Mouse (Mus musculus) 3134 (cell line): ENCODE results near the gene Kcnq1.
A peak's percentile ranks its signal among the peaks of the same experiment; 100 is the strongest.

Experiments used
- DNase-seq: peaks from one replicate; pipeline ENCODE4 v3.0.0-alpha.2; 2011; ENCODE audit warnings: low spot score; ENCODE audit not compliant: insufficient read length; ENCODE audit errors: extremely low read depth

The Kcnq1 gene

DNA sequence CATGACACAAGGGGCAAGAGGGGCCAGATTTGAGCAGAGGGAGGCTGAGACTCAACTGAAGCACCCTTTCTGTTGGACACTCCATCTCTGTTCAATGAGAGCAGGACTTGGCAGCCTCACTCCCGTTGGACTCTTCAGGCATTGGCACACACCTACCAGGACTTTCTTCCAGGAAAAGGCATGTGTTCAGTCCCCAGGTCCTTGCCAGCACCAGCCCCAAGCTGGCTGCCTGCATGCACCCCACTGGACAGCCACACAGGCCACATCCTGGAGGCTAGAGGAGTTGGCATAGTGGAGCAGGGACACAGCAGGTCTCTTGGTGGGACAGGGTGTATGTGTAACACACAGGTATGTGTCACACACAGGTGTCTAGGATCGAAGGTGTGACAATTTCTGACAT, 341.0 kb downstream of the Kcnq1 start:
- DNase-seq, result no peak

DNA sequence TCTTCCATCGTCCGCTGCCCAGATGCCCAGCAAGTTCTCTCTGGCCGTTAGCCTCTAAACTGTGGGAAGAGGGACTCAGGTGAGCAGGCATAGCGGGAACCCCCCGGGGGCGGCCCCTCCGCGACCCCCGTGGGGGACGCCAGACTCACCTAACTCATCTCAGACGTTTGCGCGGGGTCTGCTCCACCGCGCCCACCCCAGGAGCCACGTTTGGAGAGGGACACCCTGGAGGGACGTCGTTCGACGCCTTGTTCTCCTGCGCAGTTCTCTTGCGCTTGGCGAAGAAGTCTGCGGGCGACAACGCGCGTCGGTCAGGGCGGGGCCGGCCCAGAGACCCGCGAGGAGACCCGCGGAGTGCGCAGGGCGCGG, 352.8 kb downstream of the Kcnq1 start:
- DNase-seq, result no peak

DNA sequence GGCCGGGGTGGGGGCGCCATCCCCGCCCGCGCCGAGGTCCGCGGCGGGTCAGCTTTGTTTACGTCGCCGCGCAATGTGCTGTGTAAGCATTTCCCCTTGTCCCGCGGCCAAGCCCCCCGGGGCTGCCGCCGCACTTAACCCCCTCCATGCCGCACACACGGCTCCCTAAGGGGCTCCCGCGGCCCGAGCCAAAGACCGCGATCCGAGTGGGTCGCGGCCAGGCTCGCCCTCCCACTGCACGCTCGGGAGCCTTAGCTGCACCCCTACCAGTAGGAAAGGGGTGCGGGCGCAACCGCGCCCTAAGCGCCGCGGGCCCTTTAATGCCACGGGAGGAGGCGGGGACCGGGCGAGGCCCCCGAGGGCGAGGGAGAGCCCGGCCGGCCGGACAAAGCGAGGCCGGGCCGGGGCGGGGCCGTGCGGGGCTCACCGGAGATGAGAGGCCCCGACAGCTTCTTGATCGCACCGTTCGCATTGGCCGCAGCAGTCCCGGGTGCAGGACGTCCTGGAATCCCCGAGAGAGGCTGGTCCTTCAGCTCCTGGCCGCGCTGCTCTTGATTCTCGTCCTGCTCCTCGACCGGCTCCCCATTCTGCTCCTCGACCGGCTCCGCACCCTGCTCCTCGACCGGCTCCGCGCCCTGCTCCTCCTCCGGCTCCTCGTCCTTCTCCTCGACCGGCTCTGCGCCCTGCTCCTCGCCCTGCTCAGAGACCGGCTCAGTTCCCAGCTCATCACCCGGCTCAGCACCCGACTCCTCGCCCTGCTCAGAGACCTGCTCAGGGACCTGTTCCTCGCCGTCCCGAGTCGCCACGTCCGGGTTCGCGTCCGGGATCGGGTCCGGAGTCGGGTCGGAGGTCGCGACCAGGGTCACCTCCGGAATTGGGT, 353.4 kb downstream of the Kcnq1 start:
- no peak for DNase-seq

DNA sequence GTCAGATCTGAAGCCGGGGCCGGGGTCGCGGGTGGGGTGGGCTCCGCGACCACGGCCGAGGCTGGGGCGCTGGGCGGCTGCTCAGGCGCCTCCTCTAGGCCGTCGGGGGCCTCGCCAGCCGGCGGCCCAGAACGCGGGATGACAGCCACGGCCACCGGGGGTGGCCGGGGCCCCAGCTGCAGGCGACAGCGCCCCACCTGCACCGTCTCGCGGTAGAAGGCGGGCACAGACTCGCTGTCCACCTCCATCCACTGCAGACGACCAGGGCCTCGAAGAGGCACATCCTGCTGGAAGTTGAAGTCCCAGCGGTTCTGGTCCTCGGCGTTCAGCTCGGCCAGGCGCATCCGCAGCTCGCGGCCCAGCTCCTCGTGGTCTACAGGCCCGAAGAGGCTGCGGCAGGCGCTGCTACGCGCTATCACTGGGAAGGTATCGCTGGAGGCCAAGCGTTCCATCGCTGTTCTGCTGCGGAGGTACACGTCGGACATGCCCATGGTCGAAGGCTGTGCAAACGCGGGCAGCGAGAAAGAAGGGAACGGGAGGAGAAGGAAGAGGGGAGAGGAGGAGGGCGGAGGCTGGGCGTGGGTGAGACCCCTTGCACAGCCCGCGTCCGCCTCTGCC, 354.2 kb downstream of the Kcnq1 start:
- DNase-seq, result no peak

- DNase-seq, result no peak
These were observed 354.7 kb downstream of the Kcnq1 start, which contains the start of gene Cdkn1c for GRCm38 (mm10) chr7:143460874-143461273. Gene Cdkn1c (minus strand): TSS chr7:143461050.

DNA sequence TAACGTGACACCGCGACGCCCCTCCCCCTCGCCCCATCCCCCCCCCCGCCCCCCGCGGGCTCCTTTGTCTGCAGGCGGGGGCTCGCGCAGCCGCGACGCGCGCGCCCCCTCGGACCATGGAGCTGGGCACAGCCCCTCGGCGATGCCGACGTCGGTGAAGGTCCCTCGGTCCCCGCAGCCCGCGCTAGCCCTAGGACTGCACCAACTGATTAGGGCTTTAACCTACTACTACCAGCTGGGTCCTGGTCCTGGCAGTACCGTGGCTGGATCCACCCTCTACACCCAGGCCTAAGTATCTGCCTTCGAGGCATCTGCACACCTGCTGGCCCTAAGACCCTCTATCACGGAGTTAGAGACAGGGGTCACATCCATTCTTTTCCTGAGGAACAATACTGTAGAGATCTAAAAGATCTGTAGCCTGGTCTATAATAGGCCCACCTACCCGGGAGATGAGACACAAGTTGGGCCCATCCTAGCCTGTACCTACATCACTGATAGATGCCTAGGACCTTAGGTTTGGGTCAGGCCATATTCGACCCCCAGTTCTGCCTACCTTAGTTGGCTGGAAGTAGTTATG, 355.2 kb downstream of the Kcnq1 start:
- no peak for DNase-seq

DNA sequence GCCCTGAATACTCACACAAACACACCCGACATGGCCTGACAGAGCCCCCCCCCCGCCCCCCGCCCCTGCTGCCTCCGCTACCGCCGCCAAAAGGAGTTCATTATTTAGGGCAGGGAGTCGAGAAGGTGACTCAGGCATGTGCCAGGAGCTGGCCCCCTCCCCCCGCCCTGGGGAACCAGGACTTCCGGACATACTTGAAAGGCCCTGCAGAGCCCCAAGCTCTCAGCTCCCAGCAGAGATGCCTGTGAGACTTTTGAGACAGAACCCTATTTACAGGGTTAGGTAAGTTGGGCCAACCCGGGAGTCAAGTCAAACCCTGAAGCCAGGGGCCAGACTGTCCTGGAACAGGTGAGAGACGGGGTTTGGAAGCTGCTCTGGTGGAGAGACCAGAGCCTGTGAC, 355.8 kb downstream of the Kcnq1 start:
- no peak for DNase-seq

GRCm38 (mm10) chr7:143462516-143462915, 356.4 kb downstream of the Kcnq1 start:
- DNase-seq, result no peak

GRCm38 (mm10) chr7:143463865-143464415, 357.8 kb downstream of the Kcnq1 start:
- peak; percentile 46 for DNase-seq

GRCm38 (mm10) chr7:143464811-143465560, 358.8 kb downstream of the Kcnq1 start:
- DNase-seq, result no peak

- peak; percentile 46 for DNase-seq
These were observed 360.0 kb downstream of the Kcnq1 start for GRCm38 (mm10) chr7:143466099-143466677.

DNA sequence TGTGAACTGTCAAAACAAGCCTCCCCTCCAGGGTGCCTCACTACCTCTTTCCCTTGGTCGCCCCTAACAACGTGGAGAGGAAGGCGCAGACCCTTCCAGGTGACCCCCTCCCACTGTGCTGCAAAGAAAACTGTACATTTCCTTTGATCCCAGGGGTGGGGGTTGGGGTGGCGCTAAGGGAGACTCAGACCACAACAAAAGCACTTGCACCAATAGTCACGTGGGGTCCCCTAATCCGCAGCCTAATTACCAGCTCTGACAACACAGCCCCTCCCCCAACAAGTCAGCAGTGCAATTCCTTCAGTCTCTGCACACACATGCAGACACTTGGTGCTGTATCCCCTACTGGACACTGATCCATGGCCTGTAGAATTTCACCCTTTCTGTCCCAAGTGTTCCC, 361.6 kb downstream of the Kcnq1 start:
- DNase-seq, result no peak

DNA sequence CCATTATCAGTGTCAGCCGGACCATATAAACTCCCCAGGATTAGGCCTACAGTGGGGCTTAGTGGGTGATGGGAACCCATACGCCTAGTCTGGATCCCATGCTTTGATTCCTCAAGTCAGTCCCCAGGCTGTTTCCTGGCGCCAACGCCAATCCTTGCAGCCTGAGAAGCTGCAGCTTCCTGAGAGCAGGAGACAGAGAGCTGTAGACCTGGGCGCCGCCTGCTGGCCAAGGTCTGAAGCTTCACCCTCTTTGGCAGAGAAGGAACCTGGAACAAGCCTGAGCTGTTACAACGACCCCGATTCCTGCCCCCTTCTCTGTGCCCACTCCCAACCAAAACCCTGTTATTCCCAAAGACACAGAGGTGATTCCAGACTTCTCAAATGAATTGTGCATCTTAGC, 363.8 kb downstream of the Kcnq1 start:
- DNase-seq, result no peak

- DNase-seq, result no peak
These were observed 367.4 kb downstream of the Kcnq1 start, which contains the start of gene Slc22a18 for GRCm38 (mm10) chr7:143473347-143474101. Gene Slc22a18 (plus strand): TSS chr7:143473736.

GRCm38 (mm10) chr7:143474811-143475210, 368.6 kb downstream of the Kcnq1 start:
- DNase-seq, result no peak

GRCm38 (mm10) chr7:143475876-143476275, 369.7 kb downstream of the Kcnq1 start:
- peak; percentile 28 for DNase-seq
